10 mouse cellular contexts compared by ENCODE assay signal in the genomic region with DNA sequence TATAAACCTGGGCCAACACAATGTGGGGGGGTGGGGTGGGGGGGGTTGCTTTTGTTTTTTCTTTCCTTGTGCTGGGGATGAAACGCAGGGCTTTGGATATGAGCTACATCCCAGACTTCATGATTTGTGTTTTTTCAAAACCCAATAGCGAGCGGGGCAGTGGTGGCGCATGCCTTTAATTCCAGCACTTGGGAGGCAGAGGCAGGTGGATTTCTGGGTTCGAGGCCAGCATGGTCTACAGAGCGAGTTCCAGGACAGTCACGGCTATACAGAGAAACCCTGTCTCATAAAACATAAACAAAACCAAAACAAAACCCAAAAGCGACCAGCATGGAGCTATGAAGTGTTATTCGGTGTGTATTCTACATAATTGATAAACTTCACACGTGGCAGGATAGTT. TPM values are rescaled to one million over a fixed set of nuclear protein-coding genes. Genes with fewer than 3 reads are reported as not detected.
DNase-seq lines count a peak whose midpoint lies in the region; ATAC-seq and TF ChIP-seq lines count a peak whose summit lies in the region.
"Had no signal": no experiment of that assay in that cellular context is flagged by ENCODE, and none has a peak within 500 bp of the region (broad histone marks: within the 10 kb centered on the region; RNA-seq: fewer than 3 reads in every experiment).

No protein-coding gene starts in this region.

- H3K4me1 ChIP-seq in forebrain, embryonic 11.5 days (replicated peaks; ENCODE audit: control insufficient read depth, insufficient read depth, low read length) = peaks cover 2% of the 10 kb centered on the region; the same call in 1 of the 2 replicates
- peaks cover 36% of the 10 kb centered on the region for H3K4me1 ChIP-seq in forebrain, embryonic 10.5 days
- H3K4me1 ChIP-seq in lung, postnatal 0 days (ENCODE audit: insufficient read depth, low read depth, low read length) = peaks cover 8% of the 10 kb centered on the region; the same call in 1 of the 2 replicates
- peaks cover 22% of the 10 kb centered on the region for H3K4me1 ChIP-seq in limb, embryonic 13.5 days
- H3K4me1 ChIP-seq in testis, adult 2 months (ENCODE audit: control insufficient read depth, insufficient read depth, low read length) = peaks cover 3% of the 10 kb centered on the region

- H3K27ac ChIP-seq in forebrain, embryonic 11.5 days (ENCODE audit: low read depth, low read length) = no peak overlapping the region
- H3K27ac ChIP-seq in forebrain, embryonic 10.5 days = no peak overlapping the region
- no peak overlapping the region for H3K27ac ChIP-seq in lung, postnatal 0 days (ENCODE audit: low read length)
- H3K27ac ChIP-seq in limb, embryonic 13.5 days = no peak overlapping the region
- 0 out of 2 replicates have a peak overlapping the region, but pooled peaks have one; percentile 29 for H3K27ac ChIP-seq in testis, adult 2 months (ENCODE audit: control insufficient read depth, insufficient read depth, low read depth, low read length)

- no peak overlapping the region; the same call in 1 of the 2 replicates for H3K4me3 ChIP-seq in forebrain, embryonic 11.5 days (ENCODE audit: low read depth, low read length)
- H3K4me3 ChIP-seq in forebrain, embryonic 10.5 days = no peak overlapping the region
- peak overlapping the region; percentile 74; the same call in 1 of the 2 replicates for H3K4me3 ChIP-seq in lung, postnatal 0 days (ENCODE audit: low read depth, low read length)
- peak overlapping the region; percentile 83 for H3K4me3 ChIP-seq in limb, embryonic 13.5 days
- no peak overlapping the region for H3K4me3 ChIP-seq in testis, adult 2 months (ENCODE audit: control insufficient read depth, low read depth, low read length)

- TF ChIP-seq EP300 in lung, postnatal 0 days (IDR thresholded peaks at IDR 0.05) = no peak

- no peak overlapping the region for H3K9ac ChIP-seq in forebrain, embryonic 11.5 days (ENCODE audit: low read length)
- H3K9ac ChIP-seq in lung, postnatal 0 days (replicated peaks; ENCODE audit: low read depth) = no peak overlapping the region
- H3K9ac ChIP-seq in limb, embryonic 13.5 days = no peak overlapping the region

- 88% methylated on average over 10 of the region's 10 CpGs for WGBS in forebrain, embryonic 11.5 days
- WGBS in forebrain, embryonic 10.5 days = 83% methylated on average over 10 of the region's 10 CpGs
- 71% methylated on average over 10 of the region's 10 CpGs for WGBS in lung, postnatal 0 days
- WGBS in limb, embryonic 13.5 days = 83% methylated on average over 10 of the region's 10 CpGs

- no peaks in the 10 kb centered on the region for H3K9me3 ChIP-seq in forebrain, embryonic 11.5 days (ENCODE audit: control insufficient read depth, low read length)
- no peaks in the 10 kb centered on the region for H3K9me3 ChIP-seq in forebrain, embryonic 10.5 days
- no peaks in the 10 kb centered on the region for H3K9me3 ChIP-seq in lung, postnatal 0 days (ENCODE audit: low read length)
- H3K9me3 ChIP-seq in limb, embryonic 13.5 days = no peaks in the 10 kb centered on the region

- TF ChIP-seq POLR2A in testis, adult 2 months (IDR thresholded peaks at IDR 0.05; ENCODE audit: control insufficient read depth, low read depth, low read length) = no peak

- no peak for TF ChIP-seq CTCF in lung, postnatal 0 days (IDR thresholded peaks at IDR 0.05)
- no peak for TF ChIP-seq CTCF in testis, adult 2 months (IDR thresholded peaks at IDR 0.05; ENCODE audit: control insufficient read depth, insufficient read depth, insufficient replicate concordance, low read depth, low read length)

- DNase-seq in forebrain, embryonic 11.5 days (ENCODE audit: low spot score) = no peak
- no peak for DNase-seq in forebrain, embryonic 10.5 days (ENCODE audit: extremely low spot score, low spot score)
- no peak for DNase-seq in lung, postnatal 0 days (ENCODE audit: low spot score)
- no peak for DNase-seq in lung, postnatal 25 days (ENCODE audit: low spot score)
- DNase-seq in embryo, embryonic 9.5 days (ENCODE audit: extremely low spot score) = no peak
- DNase-seq: adrenal gland, adult 2 months; B cell, adult 2 months had no signal

- H3K27me3 ChIP-seq in forebrain, embryonic 11.5 days (ENCODE audit: control insufficient read depth, insufficient read depth, low read length) = no peaks in the 10 kb centered on the region
- no peaks in the 10 kb centered on the region for H3K27me3 ChIP-seq in forebrain, embryonic 10.5 days (ENCODE audit: poor library complexity, severe bottlenecking)
- no peaks in the 10 kb centered on the region for H3K27me3 ChIP-seq in lung, postnatal 0 days (replicated peaks; ENCODE audit: insufficient read depth, low read length)
- H3K27me3 ChIP-seq in limb, embryonic 13.5 days = no peaks in the 10 kb centered on the region
- H3K27me3 ChIP-seq in testis, adult 2 months (ENCODE audit: control insufficient read depth, insufficient read depth, low read length) = no peaks in the 10 kb centered on the region

- H3K36me3 ChIP-seq in forebrain, embryonic 11.5 days (ENCODE audit: control insufficient read depth, insufficient read depth, low read length) = no peaks in the 10 kb centered on the region
- peaks cover 2% of the 10 kb centered on the region; the same call in 1 of the 2 replicates for H3K36me3 ChIP-seq in forebrain, embryonic 10.5 days (replicated peaks)
- no peaks in the 10 kb centered on the region for H3K36me3 ChIP-seq in lung, postnatal 0 days (ENCODE audit: insufficient read depth, low read length)
- 0 out of 2 replicates have a peak, but pooled peaks cover 5% of the 10 kb centered on the region for H3K36me3 ChIP-seq in limb, embryonic 13.5 days
- H3K36me3 ChIP-seq in testis, adult 2 months (ENCODE audit: control insufficient read depth, insufficient read depth, low read length) = no peaks in the 10 kb centered on the region

- no peak for ATAC-seq in forebrain, embryonic 11.5 days (replicated peaks; ENCODE audit: low FRiP score)
- ATAC-seq in lung, postnatal 0 days = no peak
- no peak for ATAC-seq in limb, embryonic 13.5 days (ENCODE audit: low FRiP score, low read depth)
- ATAC-seq in granulocyte monocyte progenitor cell, adult 5-6 weeks (replicated peaks; ENCODE audit: poor library complexity, severe bottlenecking) = no peak

- peak overlapping the region; percentile 93; the same call in 1 of the 2 replicates for H3K4me2 ChIP-seq in forebrain, embryonic 11.5 days (ENCODE audit: low read depth, low read length, severe bottlenecking)
- H3K4me2 ChIP-seq in lung, postnatal 0 days (replicated peaks; ENCODE audit: low read depth, low read length) = peak overlapping the region; percentile 90; the same call in 1 of the 2 replicates
- H3K4me2 ChIP-seq in limb, embryonic 13.5 days (replicated peaks) = peak overlapping the region; percentile 86

RNA-seq across cellular contexts. Expression of a gene that starts 0.9 kb away (rescaled TPM):
- polyA plus RNA-seq in forebrain, embryonic 11.5 days (2014; fragmentation: Nextera tagmentation; extraction: Ambion mirVana) = 40.4 and 43.6 TPM in 2 replicates
- polyA plus RNA-seq in forebrain, embryonic 10.5 days (2016; fragmentation: Nextera tagmentation; extraction: Ambion mirVana) = 50.4 and 58.7 TPM in 2 replicates
- polyA plus RNA-seq in lung, postnatal 0 days (2015; fragmentation: Nextera tagmentation; extraction: Ambion mirVana) = 21.1 and 21.8 TPM in 2 replicates
- polyA plus RNA-seq in limb, embryonic 13.5 days (2015; fragmentation: Nextera tagmentation; extraction: Ambion mirVana) = 55.2 and 58.7 TPM in 2 replicates
- polyA plus RNA-seq in testis, adult 2 months (2012; rRNA removed) = 4.2 and 5.4 TPM in 2 replicates
- 20.5 and 44.3 TPM in 2 replicates for total RNA-seq in granulocyte monocyte progenitor cell, adult 5-6 weeks (2014; fragmentation: Nextera tagmentation)
- total RNA-seq in granulocyte monocyte progenitor cell, adult 5-6 weeks (2017) = 77.7 and 82.7 TPM in 2 replicates

Comparison
In these comparisons a context has a peak if more than half of its experiments do, and no peak if none do; other contexts are left out.
1. H3K4me3 ChIP-seq: peak in lung, postnatal 0 days (single experiment) and limb, embryonic 13.5 days (single experiment); none in forebrain, embryonic 11.5 days (single experiment), forebrain, embryonic 10.5 days (single experiment) and testis, adult 2 months (single experiment).
2. Peak in every context shown above with its lines, with median percentiles within 50 percentile points of each other: H3K4me2 ChIP-seq.